10 mouse cellular contexts compared by ENCODE assay signal in genomic region chr19:40394555-40395320, GRCm38 (mm10).
DNase-seq lines count a peak whose midpoint lies in the region; ATAC-seq and TF ChIP-seq lines count a peak whose summit lies in the region.
"Had no signal": no experiment of that assay in that cellular context is flagged by ENCODE, and none has a peak within 500 bp of the region (broad histone marks: within the 10 kb centered on the region; RNA-seq: fewer than 3 reads in every experiment).

No protein-coding gene starts in this region.

- peak; percentile 89 for TF ChIP-seq EP300 in heart, adult 2 months (IDR thresholded peaks at IDR 0.05; ENCODE audit: insufficient read depth, low read depth, low read length)

- H3K27ac ChIP-seq in liver, adult 2 months (replicated peaks; ENCODE audit: insufficient read depth, low read depth, low read length) = peak overlapping the region; percentile 50
- H3K27ac ChIP-seq in heart, adult 2 months = peak overlapping the region; percentile 92
- peak overlapping the region; percentile 73 for H3K27ac ChIP-seq in neural tube, embryonic 13.5 days (replicated peaks)

- peaks cover 7% of the 10 kb centered on the region; the same call in 1 of the 2 replicates for H3K36me3 ChIP-seq in liver, adult 2 months (ENCODE audit: control insufficient read depth, insufficient read depth, low read length)
- H3K36me3 ChIP-seq in heart, adult 2 months (ENCODE audit: control insufficient read depth, insufficient read depth, low read length) = peaks cover 28% of the 10 kb centered on the region
- peaks cover 31% of the 10 kb centered on the region for H3K36me3 ChIP-seq in neural tube, embryonic 13.5 days

- no peak overlapping the region for H3K4me2 ChIP-seq in neural tube, embryonic 13.5 days

- no peak overlapping the region for H3K9ac ChIP-seq in liver, adult 2 months (ENCODE audit: low read depth, low read length)
- no peak overlapping the region; the same call in 1 of the 2 replicates for H3K9ac ChIP-seq in heart, adult 2 months (ENCODE audit: low read depth, low read length)
- H3K9ac ChIP-seq in neural tube, embryonic 13.5 days = no peak overlapping the region

- H3K4me3 ChIP-seq in liver, adult 2 months (ENCODE audit: insufficient read depth, low read depth, low read length) = no peak overlapping the region
- peak overlapping the region; percentile 38 for H3K4me3 ChIP-seq in heart, adult 2 months
- H3K4me3 ChIP-seq in neural tube, embryonic 13.5 days = no peak overlapping the region
- H3K4me3 ChIP-seq: erythroblast, embryonic 14.5 days had no signal

- 75% methylated on average over 10 of the region's 10 CpGs for WGBS in liver, adult 2 months
- WGBS in heart, adult 2 months = 11% methylated on average over 10 of the region's 10 CpGs
- 78% methylated on average over 10 of the region's 10 CpGs for WGBS in neural tube, embryonic 13.5 days

- no peak for DNase-seq in liver, adult 2 months (ENCODE audit: extremely low read depth, low read depth, low spot score)
- DNase-seq in liver = no peak
- DNase-seq in heart, adult 2 months = peak; percentile 64 to 78
- DNase-seq in kidney, postnatal 14 days = peak; percentile 51
- no peak for DNase-seq in left cerebral cortex, postnatal 4 days
- DNase-seq in embryo, embryonic 9.5 days (ENCODE audit: extremely low spot score) = no peak
- no peak for DNase-seq in spleen, postnatal 4 days (ENCODE audit: low spot score in 2 of 2)

- no peaks in the 10 kb centered on the region for H3K27me3 ChIP-seq in liver, adult 2 months (ENCODE audit: control insufficient read depth, insufficient read depth, low read length)
- no peaks in the 10 kb centered on the region for H3K27me3 ChIP-seq in heart, adult 2 months (ENCODE audit: control insufficient read depth, insufficient read depth, low read length)
- H3K27me3 ChIP-seq in neural tube, embryonic 13.5 days = no peaks in the 10 kb centered on the region
- H3K27me3 ChIP-seq: Patski had no signal

- intact Hi-C loops in heart, adult 2 months (cut with DNase I) = loop anchor here (2.0 kb wide), 2 partner anchors 38 to 118 kb away; partner anchors contain the start of gene Sorbs1
- intact Hi-C loops in left cerebral cortex, postnatal 4 days (cut with DNase I) = loop anchor here (5.0 kb wide), 1 partner anchor 148 kb away; no protein-coding TSS in a partner anchor

- no peak for TF ChIP-seq CTCF in liver, adult 2 months (IDR thresholded peaks at IDR 0.05; ENCODE audit: low read depth, low read length)
- no peak for TF ChIP-seq CTCF in heart, adult 2 months (IDR thresholded peaks at IDR 0.05)

- H3K79me2 ChIP-seq in liver, adult 2 months (ENCODE audit: control insufficient read depth, insufficient read depth, low read length) = no peaks in the 10 kb centered on the region
- H3K79me2 ChIP-seq in heart, adult 2 months (replicated peaks; ENCODE audit: control insufficient read depth, insufficient read depth, low read length) = no peaks in the 10 kb centered on the region

- no peaks in the 10 kb centered on the region for H3K9me3 ChIP-seq in neural tube, embryonic 13.5 days

- ATAC-seq in neural tube, embryonic 13.5 days (ENCODE audit: low read depth) = no peak
- ATAC-seq: Patski had no signal

- TF ChIP-seq POLR2A in liver, adult 2 months (IDR thresholded peaks at IDR 0.05; ENCODE audit: extremely low read depth, insufficient read depth, low read length) = no peak
- TF ChIP-seq POLR2A in heart, adult 2 months (IDR thresholded peaks at IDR 0.05; ENCODE audit: insufficient read depth, low read depth, low read length) = peak; percentile 55; the same call in 1 of the 2 replicates

- H3K4me1 ChIP-seq in liver, adult 2 months (ENCODE audit: control insufficient read depth, insufficient read depth, low read length) = peaks cover 6% of the 10 kb centered on the region
- peaks cover 42% of the 10 kb centered on the region for H3K4me1 ChIP-seq in heart, adult 2 months (ENCODE audit: control insufficient read depth, insufficient read depth, low read length)
- peaks cover 27% of the 10 kb centered on the region for H3K4me1 ChIP-seq in neural tube, embryonic 13.5 days (replicated peaks)

Comparison
In these comparisons a context has a peak if more than half of its experiments do, and no peak if none do; other contexts are left out.
1. DNase-seq: peak in heart, adult 2 months (2 of 2) and kidney, postnatal 14 days (single experiment); none in liver, adult 2 months (single experiment), liver (single experiment), left cerebral cortex, postnatal 4 days (single experiment), embryo, embryonic 9.5 days (single experiment) and spleen, postnatal 4 days (0 of 2).
2. Peak in every context shown above with its lines, with median percentiles within 50 percentile points of each other: H3K27ac ChIP-seq.